Mouse (Mus musculus): ENCODE data around the gene Dip2a.

DNA sequence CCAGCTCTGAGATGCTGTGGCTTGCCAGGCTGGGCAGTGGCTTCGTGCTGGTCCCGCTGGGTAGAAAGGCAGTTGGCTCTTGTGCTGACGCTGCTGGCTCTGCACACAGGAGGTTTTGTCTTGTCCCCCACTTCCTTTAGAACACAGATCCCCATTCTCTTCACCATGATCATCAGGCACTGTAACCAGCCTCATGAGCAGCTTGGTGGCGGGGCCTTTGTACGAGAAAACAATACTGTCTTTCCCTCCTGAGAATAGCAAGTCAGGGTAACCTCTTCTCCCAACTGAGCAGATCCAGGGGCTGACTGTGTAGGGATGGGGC lies 96.5 kb downstream of the Dip2a start:
- TF ChIP-seq CTCF (IDR thresholded peaks at IDR 0.05; ENCODE audit: low read depth, low read length) (no peak), POLR2A (IDR thresholded peaks at IDR 0.05; ENCODE audit: extremely low read depth, insufficient read depth, low read length) (no peak)
